Mouse (Mus musculus) layer of hippocampus, postnatal 36 days (tissue): ENCODE measurements at regions not wholly inside any gene's neighbourhood (a gene's known extent, or its start where the extent isn't known, plus 50 kb on each side); places are given as distances from the start of the nearest gene placed in this dataset.
A peak's percentile ranks its signal among the peaks of the same experiment; 100 is the strongest.

Source experiments
- DNase-seq, 2 experiments: peaks; one replicate each; pipeline ENCODE4 v3.0.0; 2022

GRCm38 (mm10) chrX:46971116-46971515 is 642.3 kb downstream of the Actrt1 start:
- no peak for DNase-seq

GRCm38 (mm10) chrX:46998961-46999360 is 670.2 kb downstream of the Actrt1 start:
- no peak for DNase-seq

DNA sequence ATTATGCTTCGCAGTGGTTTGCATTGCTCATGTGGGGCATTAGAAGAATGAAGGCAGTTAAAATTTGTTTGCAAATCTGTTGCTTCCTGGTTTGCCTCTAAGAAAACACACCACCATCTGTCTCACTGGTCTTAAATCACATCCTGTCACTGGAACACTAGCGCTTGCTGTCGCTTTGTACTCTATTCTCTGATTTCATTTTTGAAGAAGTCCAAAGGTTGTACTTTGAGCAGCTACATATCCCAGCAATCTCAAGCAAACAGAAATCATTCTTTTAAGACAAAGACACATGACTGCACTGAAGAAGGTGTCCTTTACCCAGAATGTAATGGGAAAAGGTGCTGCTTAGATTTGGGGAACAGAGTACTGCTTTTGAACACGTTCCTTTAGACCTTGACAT is 680.7 kb downstream of the Actrt1 start:
- DNase-seq, result no peak

DNA sequence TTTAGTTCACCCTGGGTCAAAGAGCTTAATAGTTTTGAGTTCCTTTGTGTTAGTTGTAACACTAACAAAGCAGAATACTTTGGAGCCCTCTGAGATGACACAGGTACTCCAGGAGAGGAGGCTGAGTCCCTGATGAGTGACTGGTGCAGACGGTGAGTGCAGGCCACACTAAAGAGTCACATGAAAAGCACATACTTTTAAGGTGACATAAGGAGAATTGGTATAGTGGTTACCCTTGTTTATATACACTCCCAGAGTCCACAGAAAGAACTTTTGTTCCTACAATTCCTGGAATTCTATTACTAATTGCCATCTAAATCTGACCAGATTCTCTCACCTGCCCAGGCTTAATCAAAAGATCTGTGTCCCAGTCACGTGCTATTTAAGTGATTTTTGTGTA is 681.3 kb downstream of the Actrt1 start:
- no peak for DNase-seq

GRCm38 (mm10) chrX:47029777-47030176 is 701.0 kb downstream of the Actrt1 start:
- no peak for DNase-seq

GRCm38 (mm10) chrX:47068476-47068875 is 739.7 kb downstream of the Actrt1 start:
- peak in 1 of 2 experiments; percentile 3 for DNase-seq
